Mouse (Mus musculus): ENCODE data around the gene Il17re.

GRCm38 (mm10) chr6:113431801-113432200 lies 26.5 kb upstream of the Il17re start:
- TF ChIP-seq CTCF (IDR thresholded peaks at IDR 0.05; ENCODE audit: low read depth, low read length): no peak
- no peak for TF ChIP-seq POLR2A (IDR thresholded peaks at IDR 0.05; ENCODE audit: borderline replicate concordance, low read depth, low read length)
